Mouse (Mus musculus) kidney, postnatal 36 days (tissue): Measurements from ENCODE around the gene Apc2.

Source experiments
- DNase-seq, 2 experiments: peaks; one replicate each; pipeline ENCODE4 v3.0.0; 2021 to 2022; ENCODE audit warnings: mixed read lengths in 2 of 2

Apc2 gene

DNA sequence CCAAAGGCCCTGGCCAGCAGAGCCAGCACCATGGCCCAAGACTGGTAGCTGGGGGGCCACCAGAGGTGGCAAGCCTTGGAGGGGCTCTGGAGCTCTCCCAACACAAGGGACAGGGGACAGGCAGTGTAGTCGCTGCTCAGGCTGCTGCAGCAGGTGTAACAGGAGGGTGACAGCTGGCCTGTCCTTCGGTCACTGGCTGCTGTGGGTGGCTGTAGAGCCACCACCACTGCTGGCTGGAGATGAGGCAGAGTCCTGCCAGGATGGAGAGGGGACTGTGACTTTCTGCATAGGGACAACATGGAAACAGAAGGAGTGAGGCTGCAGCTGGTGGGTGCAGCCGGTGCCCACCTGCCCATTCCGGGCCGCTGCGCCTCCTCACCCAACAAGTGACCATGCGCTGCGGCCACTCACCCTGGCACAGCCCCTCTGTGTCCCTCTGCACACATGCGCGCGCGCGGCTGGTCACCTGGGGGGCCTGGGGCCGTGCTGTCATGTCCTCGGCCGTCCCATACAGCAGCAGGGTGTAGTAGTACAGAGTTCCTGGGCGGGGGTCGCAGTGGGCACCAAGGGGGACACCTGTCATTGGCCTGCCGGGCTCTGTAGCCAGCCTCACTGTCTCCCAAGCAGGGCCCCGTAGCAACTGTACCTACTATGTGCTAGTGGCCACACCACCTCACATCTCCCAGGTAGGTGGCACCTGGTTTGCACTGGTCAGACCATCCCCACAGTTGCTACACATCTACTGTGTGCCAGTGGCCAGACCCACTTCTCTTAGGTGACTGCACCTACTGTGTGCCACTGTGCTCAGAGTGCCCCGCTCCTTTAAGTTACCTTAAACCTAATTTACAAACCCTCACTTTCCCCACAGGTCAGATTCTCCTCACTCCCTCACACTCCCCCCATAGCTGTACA, 26.1 kb downstream of the Apc2 start:
- no peak for DNase-seq

DNA sequence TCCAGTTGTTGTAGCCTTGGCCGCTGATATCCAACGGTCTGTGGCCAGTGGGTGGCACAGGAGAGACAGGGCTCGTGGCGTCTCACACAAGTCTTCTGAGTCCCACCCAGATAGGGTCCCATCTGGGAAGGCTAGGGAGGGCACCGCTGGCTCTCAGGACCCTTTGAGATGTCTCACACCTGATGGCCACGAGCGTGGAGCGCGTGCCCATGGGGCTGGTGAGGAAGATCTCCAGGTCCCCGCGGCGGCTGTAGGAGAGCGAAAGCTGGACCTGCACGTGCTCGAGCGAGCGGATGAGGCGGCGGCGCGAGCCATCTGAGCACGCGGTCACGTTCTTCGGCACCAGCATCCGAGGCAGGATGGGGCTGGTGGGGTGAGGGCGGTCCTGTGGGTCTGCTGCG, 27.0 kb downstream of the Apc2 start:
- DNase-seq: peak in 1 of 2 experiments; percentile 54

DNA sequence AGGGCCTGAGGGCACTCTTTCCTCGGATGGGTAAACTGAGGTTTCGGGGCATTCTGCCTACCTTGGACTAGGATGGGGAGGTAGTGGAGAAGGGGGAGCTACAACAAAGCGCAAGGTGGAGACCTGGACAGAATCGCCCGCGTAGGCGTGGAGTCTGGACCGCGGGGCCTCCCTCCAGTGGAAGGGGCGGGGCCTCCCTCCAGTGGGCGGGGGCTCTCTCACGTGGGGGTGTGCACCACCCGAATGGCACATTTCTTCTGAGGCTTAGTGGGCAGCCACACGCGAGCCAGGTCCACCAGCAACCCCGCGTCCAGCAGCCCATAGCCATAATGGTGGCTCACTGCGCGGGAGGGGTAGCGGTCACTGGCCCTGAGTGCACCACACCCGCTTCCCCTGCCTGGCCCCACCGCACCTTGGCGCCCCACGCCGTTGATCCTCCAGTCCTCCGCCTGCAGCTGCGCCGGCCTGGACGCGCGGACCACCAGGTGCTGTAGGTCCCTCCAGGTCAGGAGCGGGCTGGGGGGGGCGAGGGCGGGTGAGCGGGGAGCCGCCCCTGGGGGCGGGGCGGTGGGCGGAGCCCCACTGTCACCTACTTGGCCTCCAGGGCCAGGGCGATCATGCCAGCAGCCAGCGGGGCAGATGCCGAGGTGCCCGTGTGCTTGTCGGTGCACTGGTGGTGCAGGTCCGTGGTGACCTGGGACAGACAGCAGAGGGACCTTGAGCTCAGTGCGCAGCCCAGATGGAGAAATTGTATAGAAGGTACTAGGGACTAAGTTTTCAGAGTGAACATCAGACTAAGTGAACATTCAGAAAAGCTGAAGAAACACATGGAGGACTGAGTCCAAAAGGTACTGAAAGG, 27.7 kb downstream of the Apc2 start:
- peak; percentile 84 to 91 for DNase-seq

DNA sequence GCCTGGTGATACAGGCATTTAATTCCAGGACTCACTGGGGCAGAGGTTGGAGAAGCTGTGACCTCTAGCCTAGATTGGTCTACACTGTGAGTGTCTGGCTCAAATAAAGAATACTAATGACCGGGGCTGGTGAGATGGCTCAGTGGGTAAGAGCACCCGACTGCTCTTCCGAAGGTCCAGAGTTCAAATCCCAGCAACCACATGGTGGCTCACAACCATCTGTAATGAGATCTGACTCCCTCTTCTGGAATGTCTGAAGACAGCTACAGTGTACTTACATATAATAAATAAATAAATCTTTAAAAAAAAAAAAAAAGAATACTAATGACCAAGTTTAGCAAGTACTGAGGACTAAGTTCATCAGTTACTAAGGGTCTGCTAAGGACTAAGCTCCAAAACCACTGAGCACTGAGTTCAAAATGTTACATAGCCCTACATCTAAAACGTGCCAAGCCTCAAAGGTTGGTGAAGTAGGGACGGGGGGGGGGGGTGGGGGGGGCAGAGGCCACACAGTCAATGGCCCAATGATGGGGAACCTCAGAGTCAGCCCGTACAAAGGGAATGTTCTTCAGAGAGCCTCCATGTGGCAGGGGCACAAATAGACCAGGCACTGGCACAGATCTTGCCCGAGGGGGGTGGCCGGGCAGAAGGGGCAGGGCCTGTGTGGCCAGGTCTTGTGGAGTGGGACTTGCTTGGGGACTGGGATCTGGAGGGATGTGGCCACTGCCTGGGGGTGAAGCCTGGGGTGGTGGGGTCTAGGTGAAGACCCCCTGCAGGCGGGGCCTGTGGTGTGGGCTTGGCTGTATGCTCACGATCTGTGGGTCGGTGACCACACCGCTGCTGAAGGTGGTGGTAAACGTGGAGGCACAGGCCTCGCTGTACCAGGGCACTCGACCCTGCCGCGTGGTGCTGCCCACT, 28.6 kb downstream of the Apc2 start:
- DNase-seq: peak in 1 of 2 experiments; percentile 59

GRCm38 (mm10) chr10:80325045-80325444, 29.3 kb downstream of the Apc2 start:
- DNase-seq: no peak

DNA sequence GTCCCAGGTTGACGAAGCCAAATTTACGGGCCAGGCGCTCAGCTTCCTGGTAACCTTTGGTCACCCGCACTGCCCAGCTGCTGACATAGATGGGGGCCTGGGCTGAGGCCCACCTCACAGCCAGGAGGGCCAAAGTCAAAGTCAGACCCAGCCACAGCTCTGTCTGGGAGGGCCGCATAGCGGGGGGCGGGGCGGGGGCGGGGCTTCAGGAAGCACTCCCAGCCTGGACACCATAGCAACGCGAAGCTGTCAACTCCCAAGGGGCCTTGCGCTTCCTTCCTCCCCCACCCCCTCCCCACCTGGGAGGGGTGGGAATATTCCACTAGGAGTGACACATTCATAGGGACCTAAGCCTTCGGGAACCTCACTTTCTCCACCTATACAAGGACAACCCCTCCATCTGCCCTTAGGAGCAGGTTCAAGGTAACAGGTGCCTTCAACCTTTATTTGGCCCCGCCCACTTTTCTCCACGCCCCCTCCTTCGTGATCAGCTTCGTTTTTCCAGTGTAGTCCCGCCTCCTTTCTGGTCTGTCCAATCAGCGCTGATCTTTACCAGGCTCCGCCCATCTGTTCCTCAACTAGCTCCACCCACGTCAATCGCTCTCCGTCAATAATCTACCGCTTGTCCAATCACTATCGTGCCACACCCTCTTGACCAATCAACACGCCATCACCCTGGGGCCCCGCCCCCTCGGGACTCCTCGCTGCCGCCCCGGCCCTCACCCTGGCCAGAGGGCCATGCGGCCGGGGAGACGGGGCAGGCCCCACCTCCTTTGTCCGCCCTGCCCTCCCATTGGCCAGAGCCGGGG, 33.7 kb downstream of the Apc2 start, which contains the start of the genes Pcsk4 and Reep6:
TSS of gene Pcsk4 (minus strand) at position 226 of the 809 bp plus-strand sequence.
TSS of gene Reep6 (plus strand) at position 681 of the 809 bp plus-strand sequence.
- peak; percentile 98 for DNase-seq

- no peak for DNase-seq
These were observed 34.3 kb downstream of the Apc2 start for GRCm38 (mm10) chr10:80330084-80330483.

GRCm38 (mm10) chr10:80330888-80331287, 35.1 kb downstream of the Apc2 start:
- DNase-seq: no peak

GRCm38 (mm10) chr10:80331636-80332524, 36.1 kb downstream of the Apc2 start:
- peak in 1 of 2 experiments; percentile 53 for DNase-seq

GRCm38 (mm10) chr10:80332525-80332989, 36.8 kb downstream of the Apc2 start:
- no peak for DNase-seq

- no peak for DNase-seq
These were observed 40.5 kb downstream of the Apc2 start for GRCm38 (mm10) chr10:80336263-80336662.

GRCm38 (mm10) chr10:80339941-80340750, 44.4 kb downstream of the Apc2 start:
- peak; percentile 79 to 93 for DNase-seq

- DNase-seq: no peak
These were observed 45.2 kb downstream of the Apc2 start for GRCm38 (mm10) chr10:80341026-80341425.

GRCm38 (mm10) chr10:80341491-80342304, 45.9 kb downstream of the Apc2 start:
- no peak for DNase-seq

DNA sequence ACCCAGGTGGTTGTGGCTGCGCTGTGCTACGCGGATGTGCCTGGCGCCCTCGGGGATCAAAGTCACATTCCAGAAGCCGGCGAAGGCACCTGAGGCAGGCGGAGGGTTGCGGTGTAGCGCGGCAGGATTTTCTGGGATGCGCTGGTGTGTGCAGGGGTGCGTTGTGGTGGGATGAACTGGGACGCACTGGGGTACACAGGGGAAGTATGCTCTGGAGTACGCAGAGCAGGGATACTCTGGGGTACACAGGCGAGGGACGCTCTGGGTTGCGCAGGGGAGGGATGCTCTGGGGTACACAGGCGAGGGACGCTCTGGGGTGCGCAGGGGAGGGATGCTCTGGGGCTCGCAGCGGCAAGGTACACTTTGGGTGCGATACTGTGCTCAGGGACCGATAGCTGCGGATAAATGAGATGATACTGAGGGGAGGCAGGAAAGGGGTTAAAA, 46.5 kb downstream of the Apc2 start:
- DNase-seq: no peak

DNA sequence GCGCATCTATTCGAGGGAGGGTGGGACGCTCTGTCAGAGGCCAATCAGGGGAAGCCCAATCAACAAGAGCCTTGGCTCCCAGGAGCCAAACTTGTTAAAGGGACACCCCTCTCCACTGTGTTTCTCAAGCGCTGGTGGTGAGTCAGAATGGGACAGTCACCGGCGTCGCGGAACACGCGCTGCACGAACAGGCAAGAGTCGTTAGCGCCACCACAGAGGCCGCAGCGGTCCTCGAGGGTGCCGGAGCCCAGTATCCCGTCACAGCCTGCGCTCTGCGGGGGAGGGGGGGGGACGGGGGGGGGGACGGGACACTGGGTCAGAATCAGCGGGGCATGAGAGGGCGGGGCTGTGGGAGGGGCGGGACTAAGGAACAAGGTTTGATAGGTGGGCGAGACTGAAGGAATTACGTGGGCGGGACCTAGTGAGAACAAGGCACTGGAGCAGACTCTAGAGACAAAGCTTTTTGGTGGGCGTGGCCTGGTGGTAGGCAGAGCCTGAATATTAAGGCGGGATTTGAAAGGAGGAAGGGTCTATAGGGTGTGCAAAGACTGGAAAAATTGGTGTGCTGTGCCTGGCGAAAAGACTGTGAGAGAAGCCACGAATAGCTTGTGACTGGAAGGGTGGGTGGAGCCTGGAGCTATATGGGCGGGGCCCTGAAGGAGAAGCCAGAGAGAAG, 47.1 kb downstream of the Apc2 start:
- DNase-seq: peak; percentile 58 to 67

- no peak for DNase-seq
These were observed 47.7 kb downstream of the Apc2 start for GRCm38 (mm10) chr10:80343425-80343895.
